Mouse (Mus musculus): Measurements from ENCODE around the gene Klhdc2.

GRCm38 (mm10) chr12:69279931-69280469 is 16.5 kb upstream of the Klhdc2 start:
- TF ChIP-seq POLR2A (IDR thresholded peaks at IDR 0.05; ENCODE audit: insufficient read depth, low read depth, low read length) (no peak), CTCF (IDR thresholded peaks at IDR 0.05) (no peak)
